Mouse (Mus musculus): ENCODE results near the gene Asb6. TPM values are rescaled to one million over a fixed set of nuclear protein-coding genes. Genes with fewer than 3 reads are reported as not detected.

The Asb6 gene
- polyA plus RNA-seq, 1 experiment from 2014 or later: 40.4 TPM

DNA sequence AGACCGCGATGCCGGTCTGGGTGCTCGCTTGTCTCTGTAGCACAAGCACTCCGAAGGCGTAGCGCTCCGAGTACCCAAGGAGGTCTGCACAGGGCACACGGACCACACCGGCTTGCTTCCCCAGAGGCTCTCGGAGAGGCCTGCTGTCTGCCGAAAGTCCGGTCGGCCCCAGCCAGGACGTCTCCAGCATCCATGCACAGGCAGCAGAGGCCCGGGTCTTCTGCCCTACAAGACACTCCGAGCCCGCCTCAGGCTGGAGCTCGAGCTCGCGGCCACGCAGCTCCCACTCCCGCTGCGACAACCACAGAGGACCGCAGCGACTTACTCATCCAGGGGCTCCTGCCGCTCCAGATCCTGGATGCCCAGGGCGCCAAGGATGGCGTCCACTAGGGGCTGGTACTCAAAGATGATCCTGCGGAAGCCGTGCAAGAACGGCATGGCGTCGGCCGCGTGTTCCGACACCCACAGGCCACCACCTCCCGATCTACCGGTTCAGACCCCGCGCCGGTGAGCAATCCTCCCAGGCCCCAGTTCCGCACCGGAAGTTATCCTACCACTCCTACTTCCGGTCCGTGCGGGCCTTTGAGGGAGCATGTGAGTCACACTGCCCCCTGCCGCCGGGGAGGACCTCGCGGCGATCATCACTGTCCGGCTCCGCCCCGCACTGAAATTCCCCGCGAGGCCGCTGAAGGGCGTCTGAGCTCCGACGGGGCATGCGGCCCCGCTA lies 2.2 kb downstream of the Asb6 start:
- Histone ChIP-seq H3K4me1 (ENCODE audit: control insufficient read depth, insufficient read depth, low read length) (peaks cover 18% of the 10 kb centered on the region), H3K4me2 (ENCODE audit: low read depth, severe bottlenecking) (peak overlapping the region; percentile 88), H3K4me3 (ENCODE audit: low read depth, low read length) (peak overlapping the region; percentile 98), H3K27me3 (ENCODE audit: control insufficient read depth, insufficient read depth, low read length) (no peaks in the 10 kb centered on the region), H3K9ac (ENCODE audit: low read length) (peak overlapping the region; percentile 90), H3K27ac (replicated peaks; ENCODE audit: low read depth, low read length) (peak overlapping the region; percentile 16), H3K9me3 (ENCODE audit: control insufficient read depth, low read length) (no peaks in the 10 kb centered on the region), H3K36me3 (ENCODE audit: control insufficient read depth, insufficient read depth, low read length) (peaks cover 25% of the 10 kb centered on the region)
- DNase-seq (ENCODE audit: low spot score) (peak; percentile 99), ATAC-seq (ENCODE audit: insufficient number of reproducible peaks, low FRiP score, low TSS enrichment, low read depth) (peak; percentile 69)
- WGBS: under 1% methylated on average over 63 of the region's 63 CpGs

DNA sequence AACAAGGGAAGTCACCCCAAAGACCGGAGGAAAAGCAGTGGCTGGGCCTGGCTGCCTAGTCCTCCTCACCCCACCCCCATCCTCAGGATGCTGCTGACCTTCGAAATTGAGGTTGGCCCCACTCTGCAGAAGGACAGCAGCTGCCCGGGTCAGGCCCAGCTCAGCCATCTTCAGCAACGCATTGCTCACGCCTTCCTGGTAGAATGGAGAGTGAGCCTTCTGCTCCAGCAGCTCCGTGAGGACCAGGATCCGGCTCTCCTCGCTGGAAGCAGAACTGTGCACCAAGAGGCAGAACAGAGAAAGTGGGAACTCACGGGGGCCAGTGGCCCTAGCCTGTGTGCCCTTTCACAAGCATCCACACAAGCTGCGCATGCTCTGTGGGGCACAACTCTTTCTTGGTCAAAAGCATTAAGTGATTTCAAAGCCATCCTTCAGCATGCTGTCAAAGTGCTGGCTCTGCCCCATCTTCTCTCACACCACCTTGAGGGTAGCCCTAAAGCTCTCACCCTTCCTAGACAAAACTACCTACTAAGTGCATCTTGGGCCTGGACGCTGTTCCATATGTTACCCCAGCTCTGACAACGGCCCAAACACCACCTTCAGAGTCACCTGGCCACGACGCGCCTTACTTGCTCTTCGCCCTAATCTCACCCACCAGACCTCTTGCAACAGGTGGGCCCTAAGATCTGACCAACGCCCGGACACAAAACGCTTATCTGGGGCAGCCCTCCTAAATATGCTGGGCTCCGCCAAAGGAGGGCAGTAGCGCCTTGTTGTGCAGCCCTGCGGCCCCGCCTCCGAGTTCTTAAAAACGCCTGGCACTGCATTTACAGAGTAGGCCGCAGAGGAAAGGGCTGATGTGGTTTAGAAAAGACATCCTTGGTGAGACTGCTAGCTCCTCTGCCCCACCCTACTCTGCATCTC lies 3.0 kb downstream of the Asb6 start:
- ATAC-seq (ENCODE audit: insufficient number of reproducible peaks, low FRiP score, low TSS enrichment, low read depth) (no peak), DNase-seq (ENCODE audit: low spot score) (peak; percentile 71)
- Histone ChIP-seq H3K9me3 (ENCODE audit: control insufficient read depth, low read length) (no peaks in the 10 kb centered on the region), H3K9ac (ENCODE audit: low read length) (peak overlapping the region; percentile 90), H3K36me3 (ENCODE audit: control insufficient read depth, insufficient read depth, low read length) (peaks cover 33% of the 10 kb centered on the region), H3K27me3 (ENCODE audit: control insufficient read depth, insufficient read depth, low read length) (no peaks in the 10 kb centered on the region), H3K4me2 (ENCODE audit: low read depth, severe bottlenecking) (peak overlapping the region; percentile 88), H3K4me1 (ENCODE audit: control insufficient read depth, insufficient read depth, low read length) (peaks cover 13% of the 10 kb centered on the region), H3K4me3 (ENCODE audit: low read depth, low read length) (peak overlapping the region; percentile 98), H3K27ac (replicated peaks; ENCODE audit: low read depth, low read length) (peak overlapping the region; percentile 16)
- 35% methylated on average over 26 of the region's 26 CpGs for WGBS

DNA sequence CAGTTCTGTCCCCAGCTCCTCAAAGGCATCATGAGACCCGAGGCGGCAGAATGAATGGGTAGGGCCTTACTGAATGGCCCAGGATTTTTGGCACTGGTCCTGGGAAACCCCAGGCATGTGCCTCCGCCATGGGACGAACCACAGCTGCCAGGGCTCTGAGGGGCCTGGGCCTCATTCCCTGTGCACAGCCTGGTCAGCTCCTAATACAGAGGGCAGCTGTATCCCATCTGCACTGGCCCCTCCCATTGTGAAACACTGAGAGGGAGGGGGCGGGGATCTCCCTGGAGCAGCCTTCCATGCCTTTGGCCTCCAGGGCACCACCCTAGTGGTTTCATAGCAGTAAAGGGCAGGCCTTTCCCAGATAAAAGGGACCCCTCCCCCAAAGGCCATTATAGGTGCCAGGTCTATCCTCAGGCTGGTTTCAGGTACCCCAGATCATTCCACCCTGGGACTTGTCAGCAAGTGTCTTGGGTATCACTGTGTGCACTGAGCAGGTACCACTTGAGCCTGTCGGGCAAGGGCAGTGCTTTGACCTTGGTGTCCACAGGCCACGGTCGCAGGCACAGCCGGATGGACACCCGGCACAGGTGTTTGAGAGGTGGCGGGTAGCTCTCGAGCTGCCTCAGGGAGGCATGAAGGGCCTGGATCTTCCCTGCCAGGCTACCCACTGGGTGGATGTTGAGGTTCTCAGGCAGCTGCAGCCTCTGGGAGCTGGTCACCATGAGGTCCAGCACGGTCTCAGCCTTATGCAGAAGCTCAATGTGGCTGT lies 6.6 kb downstream of the Asb6 start:
- Histone ChIP-seq H3K27ac (replicated peaks; ENCODE audit: low read depth, low read length) (no peak overlapping the region), H3K27me3 (ENCODE audit: control insufficient read depth, insufficient read depth, low read length) (no peaks in the 10 kb centered on the region), H3K4me1 (ENCODE audit: control insufficient read depth, insufficient read depth, low read length) (peaks cover 10% of the 10 kb centered on the region), H3K36me3 (ENCODE audit: control insufficient read depth, insufficient read depth, low read length) (peaks cover 53% of the 10 kb centered on the region), H3K4me2 (ENCODE audit: low read depth, severe bottlenecking) (0 out of 2 replicates have a peak overlapping the region, but pooled peaks have one; percentile 3), H3K9me3 (ENCODE audit: control insufficient read depth, low read length) (peaks cover 3% of the 10 kb centered on the region; the same call in 1 of the 2 replicates), H3K4me3 (ENCODE audit: low read depth, low read length) (no peak overlapping the region), H3K9ac (ENCODE audit: low read length) (no peak overlapping the region)
- ATAC-seq (ENCODE audit: insufficient number of reproducible peaks, low FRiP score, low TSS enrichment, low read depth): no peak; the same call in 1 of the 2 replicates
- WGBS: 70% methylated on average over 13 of the region's 13 CpGs
- DNase-seq (ENCODE audit: low spot score): no peak

DNA sequence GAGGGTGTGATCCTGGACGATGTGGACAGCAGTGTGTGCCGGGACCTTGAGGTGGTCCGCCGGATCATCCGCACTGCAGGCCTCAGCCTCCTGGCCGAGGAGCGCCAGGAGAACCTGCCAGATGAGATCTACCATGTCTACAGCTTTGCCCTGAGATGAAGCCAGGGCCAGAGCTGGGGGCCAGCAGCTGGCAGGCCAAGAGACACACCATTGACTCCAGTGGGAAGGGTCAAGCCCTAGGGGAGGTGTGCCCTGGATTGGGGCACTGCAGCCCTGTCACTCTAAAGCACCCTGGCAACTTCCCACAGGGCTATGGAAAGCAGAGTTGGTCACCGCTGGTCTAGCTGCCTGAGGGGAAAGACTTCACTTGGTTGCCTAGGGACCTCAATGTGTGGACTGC lies 7.7 kb downstream of the Asb6 start:
- peaks cover 10% of the 10 kb centered on the region for H3K4me1 ChIP-seq (ENCODE audit: control insufficient read depth, insufficient read depth, low read length)
- H3K27ac ChIP-seq (replicated peaks; ENCODE audit: low read depth, low read length): no peak overlapping the region
- no peak overlapping the region for H3K9ac ChIP-seq (ENCODE audit: low read length)
- peaks cover 56% of the 10 kb centered on the region for H3K36me3 ChIP-seq (ENCODE audit: control insufficient read depth, insufficient read depth, low read length)
- DNase-seq (ENCODE audit: low spot score) (no peak), ATAC-seq (ENCODE audit: insufficient number of reproducible peaks, low FRiP score, low TSS enrichment, low read depth) (no peak)
- no peak overlapping the region for H3K4me2 ChIP-seq (ENCODE audit: low read depth, severe bottlenecking)
- H3K9me3 ChIP-seq (ENCODE audit: control insufficient read depth, low read length): peaks cover 3% of the 10 kb centered on the region; the same call in 1 of the 2 replicates
- 90% methylated on average over 8 of the region's 8 CpGs for WGBS
- no peak overlapping the region for H3K4me3 ChIP-seq (ENCODE audit: low read depth, low read length)
- H3K27me3 ChIP-seq (ENCODE audit: control insufficient read depth, insufficient read depth, low read length): no peaks in the 10 kb centered on the region

DNA sequence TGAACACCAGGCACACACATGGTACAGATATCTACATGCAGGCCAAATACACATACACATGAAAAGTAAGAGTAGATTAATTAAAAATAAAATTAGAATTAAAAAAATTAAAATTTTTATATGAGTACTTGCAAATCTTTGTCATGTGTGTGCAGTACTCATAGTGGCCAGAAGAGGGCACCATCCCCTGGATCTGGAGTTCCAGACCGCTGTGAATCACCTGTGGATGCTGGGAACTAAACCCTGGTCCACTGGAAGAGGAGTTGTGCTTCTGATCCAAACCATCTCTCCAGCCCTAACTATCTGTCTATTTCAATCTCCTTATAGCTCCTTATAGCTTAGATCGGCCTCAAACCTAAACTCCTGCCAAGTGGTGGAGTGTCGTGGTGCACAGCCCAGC lies 9.1 kb downstream of the Asb6 start:
- Histone ChIP-seq H3K4me3 (ENCODE audit: low read depth, low read length) (no peak overlapping the region), H3K27ac (replicated peaks; ENCODE audit: low read depth, low read length) (no peak overlapping the region), H3K9ac (ENCODE audit: low read length) (no peak overlapping the region), H3K4me1 (ENCODE audit: control insufficient read depth, insufficient read depth, low read length) (peaks cover 4% of the 10 kb centered on the region; the same call in 1 of the 2 replicates), H3K4me2 (ENCODE audit: low read depth, severe bottlenecking) (no peak overlapping the region), H3K9me3 (ENCODE audit: control insufficient read depth, low read length) (peaks cover 3% of the 10 kb centered on the region; the same call in 1 of the 2 replicates), H3K27me3 (ENCODE audit: control insufficient read depth, insufficient read depth, low read length) (no peaks in the 10 kb centered on the region), H3K36me3 (ENCODE audit: control insufficient read depth, insufficient read depth, low read length) (peaks cover 61% of the 10 kb centered on the region)
- ATAC-seq (ENCODE audit: insufficient number of reproducible peaks, low FRiP score, low TSS enrichment, low read depth) (no peak), DNase-seq (ENCODE audit: low spot score) (no peak)
- WGBS: 95% methylated on average over 3 of the region's 3 CpGs

DNA sequence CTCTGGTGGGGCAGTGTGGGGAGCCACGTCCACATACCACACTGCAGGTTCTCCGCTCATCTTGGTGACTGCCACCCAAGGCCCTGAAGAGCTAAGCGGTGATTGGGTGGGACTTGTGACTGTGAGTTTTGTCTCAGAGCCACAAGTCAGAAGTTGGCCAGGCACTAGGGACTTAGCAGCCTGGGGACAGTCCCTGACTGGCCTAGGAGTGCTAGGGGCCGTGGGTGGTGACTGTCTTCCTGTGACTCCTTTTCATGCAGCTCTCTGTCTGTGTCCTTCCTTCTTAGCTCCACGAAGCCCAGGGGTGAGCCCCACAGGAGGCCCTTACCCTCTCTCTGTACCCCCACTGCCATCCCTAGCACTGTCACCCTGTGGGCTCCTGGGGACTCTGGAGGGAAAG lies 10.3 kb downstream of the Asb6 start:
- DNase-seq (ENCODE audit: low spot score): no peak
- Histone ChIP-seq H3K9ac (ENCODE audit: low read length) (no peak overlapping the region), H3K27ac (replicated peaks; ENCODE audit: low read depth, low read length) (no peak overlapping the region), H3K36me3 (ENCODE audit: control insufficient read depth, insufficient read depth, low read length) (peaks cover 54% of the 10 kb centered on the region), H3K9me3 (ENCODE audit: control insufficient read depth, low read length) (peaks cover 3% of the 10 kb centered on the region; the same call in 1 of the 2 replicates), H3K4me1 (ENCODE audit: control insufficient read depth, insufficient read depth, low read length) (peaks cover 4% of the 10 kb centered on the region; the same call in 1 of the 2 replicates), H3K4me2 (ENCODE audit: low read depth, severe bottlenecking) (no peak overlapping the region), H3K4me3 (ENCODE audit: low read depth, low read length) (no peak overlapping the region), H3K27me3 (ENCODE audit: control insufficient read depth, insufficient read depth, low read length) (no peaks in the 10 kb centered on the region)
- no peak for ATAC-seq (ENCODE audit: insufficient number of reproducible peaks, low FRiP score, low TSS enrichment, low read depth)
- WGBS: 90% methylated on average over 5 of the region's 5 CpGs

DNA sequence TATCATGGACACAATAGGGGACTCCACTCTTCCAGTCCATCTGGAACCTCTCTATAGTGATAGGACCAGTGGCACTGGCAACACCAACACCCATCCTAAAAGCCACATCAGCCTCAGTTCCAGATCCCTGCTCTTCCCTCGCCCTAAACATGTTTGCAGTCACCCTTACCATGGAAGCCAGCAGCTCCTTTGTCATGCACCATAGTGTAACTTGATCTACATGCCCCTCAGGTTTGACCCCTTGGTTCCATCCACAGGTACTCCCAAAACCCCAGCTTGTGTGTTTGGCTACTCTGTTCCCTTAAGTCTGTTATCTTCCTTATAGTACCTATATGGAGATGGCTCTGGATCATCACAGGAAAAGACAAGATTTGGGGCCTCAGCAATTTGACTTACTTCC lies 13.8 kb downstream of the Asb6 start:
- no peak overlapping the region for H3K27ac ChIP-seq (replicated peaks; ENCODE audit: low read depth, low read length)
- WGBS: 90% methylated on average over 1 of the region's 1 CpGs

DNA sequence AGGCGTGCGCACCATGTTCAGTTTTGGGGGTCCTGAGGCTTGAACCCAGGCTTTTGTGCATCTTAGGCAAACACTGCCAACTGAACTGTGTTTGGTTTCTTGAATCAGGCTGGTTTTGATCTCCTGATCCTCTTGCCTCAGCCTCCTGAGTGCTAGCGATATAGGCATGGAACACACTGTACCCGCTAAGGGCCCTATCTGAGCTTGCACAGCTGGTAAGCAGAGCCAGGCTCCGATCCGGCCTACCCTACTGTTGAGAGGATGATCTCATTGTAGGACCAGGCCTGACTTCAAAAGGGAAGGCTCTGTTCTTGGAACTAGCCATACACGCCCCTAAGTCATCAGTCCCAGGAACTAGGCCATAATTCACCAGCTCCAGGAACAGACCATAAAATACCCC lies 19.6 kb downstream of the Asb6 start:
- no peak overlapping the region for H3K4me3 ChIP-seq (ENCODE audit: low read depth, low read length)
- no peak overlapping the region for H3K27ac ChIP-seq (replicated peaks; ENCODE audit: low read depth, low read length)
- no peak overlapping the region for H3K9ac ChIP-seq (ENCODE audit: low read length)
- H3K4me1 ChIP-seq (ENCODE audit: control insufficient read depth, insufficient read depth, low read length): peaks cover 12% of the 10 kb centered on the region; the same call in 1 of the 2 replicates
- WGBS: 74% methylated on average over 7 of the region's 7 CpGs
- no peaks in the 10 kb centered on the region; the same call in 1 of the 2 replicates for H3K9me3 ChIP-seq (ENCODE audit: control insufficient read depth, low read length)
- H3K36me3 ChIP-seq (ENCODE audit: control insufficient read depth, insufficient read depth, low read length): peaks cover 12% of the 10 kb centered on the region; the same call in 1 of the 2 replicates
- DNase-seq (ENCODE audit: low spot score) (no peak), ATAC-seq (ENCODE audit: insufficient number of reproducible peaks, low FRiP score, low TSS enrichment, low read depth) (no peak)
- H3K4me2 ChIP-seq (ENCODE audit: low read depth, severe bottlenecking): no peak overlapping the region
- no peaks in the 10 kb centered on the region for H3K27me3 ChIP-seq (ENCODE audit: control insufficient read depth, insufficient read depth, low read length)

More for the DNA sequence above, 13.8 kb downstream of the Asb6 start:
- H3K4me2 ChIP-seq (ENCODE audit: low read depth, severe bottlenecking): no peak overlapping the region
- peaks cover 37% of the 10 kb centered on the region for H3K36me3 ChIP-seq (ENCODE audit: control insufficient read depth, insufficient read depth, low read length)
- ATAC-seq (ENCODE audit: insufficient number of reproducible peaks, low FRiP score, low TSS enrichment, low read depth) (no peak), DNase-seq (ENCODE audit: low spot score) (no peak)
- H3K9ac ChIP-seq (ENCODE audit: low read length): no peak overlapping the region
- no peaks in the 10 kb centered on the region for H3K4me1 ChIP-seq (ENCODE audit: control insufficient read depth, insufficient read depth, low read length)
- H3K4me3 ChIP-seq (ENCODE audit: low read depth, low read length): no peak overlapping the region
- H3K27me3 ChIP-seq (ENCODE audit: control insufficient read depth, insufficient read depth, low read length): no peaks in the 10 kb centered on the region
- H3K9me3 ChIP-seq (ENCODE audit: control insufficient read depth, low read length): peaks cover 3% of the 10 kb centered on the region; the same call in 1 of the 2 replicates
